Mouse (Mus musculus): ENCODE measurements around the gene Ercc1.

- TF ChIP-seq TBP (IDR thresholded peaks at IDR 0.05; ENCODE audit: low read depth, low read length) (no peak), MAX (IDR thresholded peaks at IDR 0.05; ENCODE audit: low read length) (no peak), ETS1 (IDR thresholded peaks at IDR 0.05; ENCODE audit: low read depth, low read length) (no peak), ZC3H11A (IDR thresholded peaks at IDR 0.05; ENCODE audit: low read depth, low read length) (no peak), CTCF (IDR thresholded peaks at IDR 0.05 in 2 of 3, conservative IDR thresholded peaks at IDR 0.05 in 1 of 3; ENCODE audit: control insufficient read depth in 1 of 3, insufficient read depth in 1 of 3, low read depth in 2 of 3, low read length in 3 of 3, poor library complexity in 1 of 3, severe bottlenecking in 1 of 3) (no peak), E2F4 (IDR thresholded peaks at IDR 0.05; ENCODE audit: borderline replicate concordance, low read depth, low read length) (no peak), GATA1 (IDR thresholded peaks at IDR 0.05; ENCODE audit: low read depth, low read length) (no peak), ELF1 (IDR thresholded peaks at IDR 0.05; ENCODE audit: low read depth, low read length) (no peak), HCFC1 (IDR thresholded peaks at IDR 0.05; ENCODE audit: low read depth, low read length) (no peak), MYB (IDR thresholded peaks at IDR 0.05; ENCODE audit: low read depth, low read length) (no peak), POLR2A (IDR thresholded peaks at IDR 0.05; ENCODE audit: control insufficient read depth in 1 of 2, insufficient read depth in 1 of 2, low read depth in 1 of 2, low read length in 2 of 2, poor library complexity in 1 of 2) (no peak), TCF12 (IDR thresholded peaks at IDR 0.05; ENCODE audit: low read depth, low read length) (no peak)
These were observed 13.1 kb downstream of the Ercc1 start for GRCm38 (mm10) chr7:19357381-19358375.
